Mouse (Mus musculus): ENCODE results near the gene Arhgap29.
A peak's percentile ranks its signal among the peaks of the same experiment; 100 is the strongest.

The Arhgap29 gene

GRCm38 (mm10) chr3:121952041-121952591, at the start of gene Arhgap29:
Gene Arhgap29 (plus strand): TSS chr3:121952541.
- no peak for DNase-seq (ENCODE audit: low spot score)

GRCm38 (mm10) chr3:121902729-121903128, 49.6 kb upstream of the Arhgap29 start:
- no peak for DNase-seq (ENCODE audit: low spot score)

GRCm38 (mm10) chr3:121903286-121903685, 49.1 kb upstream of the Arhgap29 start:
- no peak for DNase-seq (ENCODE audit: low spot score)

- DNase-seq (ENCODE audit: low spot score), result no peak
These were observed 48.6 kb upstream of the Arhgap29 start for GRCm38 (mm10) chr3:121903695-121904094.

- DNase-seq (ENCODE audit: low spot score), result no peak
These were observed 47.9 kb upstream of the Arhgap29 start for GRCm38 (mm10) chr3:121904476-121904875.

- no peak for DNase-seq (ENCODE audit: low spot score)
These were observed 45.7 kb upstream of the Arhgap29 start for GRCm38 (mm10) chr3:121906623-121907022.

- DNase-seq (ENCODE audit: low spot score), result no peak
These were observed 43.2 kb upstream of the Arhgap29 start for GRCm38 (mm10) chr3:121909155-121909554.

GRCm38 (mm10) chr3:121913476-121913875, 38.9 kb upstream of the Arhgap29 start:
- no peak for DNase-seq (ENCODE audit: low spot score)

GRCm38 (mm10) chr3:121914459-121915185, 37.7 kb upstream of the Arhgap29 start:
- peak; percentile 31 for DNase-seq (ENCODE audit: low spot score)

- no peak for DNase-seq (ENCODE audit: low spot score)
These were observed 37.1 kb upstream of the Arhgap29 start for GRCm38 (mm10) chr3:121915191-121915590.

- DNase-seq (ENCODE audit: low spot score), result no peak
These were observed 35.4 kb upstream of the Arhgap29 start for GRCm38 (mm10) chr3:121916802-121917532.

GRCm38 (mm10) chr3:121917658-121918057, 34.7 kb upstream of the Arhgap29 start:
- no peak for DNase-seq (ENCODE audit: low spot score)

- DNase-seq (ENCODE audit: low spot score), result no peak
These were observed 32.4 kb upstream of the Arhgap29 start for GRCm38 (mm10) chr3:121919961-121920360.

- no peak for DNase-seq (ENCODE audit: low spot score)
These were observed 31.6 kb upstream of the Arhgap29 start for GRCm38 (mm10) chr3:121920769-121921168.

GRCm38 (mm10) chr3:121924768-121925486, 27.4 kb upstream of the Arhgap29 start:
- DNase-seq (ENCODE audit: low spot score), result no peak

GRCm38 (mm10) chr3:121927601-121928000, 24.7 kb upstream of the Arhgap29 start:
- DNase-seq (ENCODE audit: low spot score), result no peak

- no peak for DNase-seq (ENCODE audit: low spot score)
These were observed 19.5 kb upstream of the Arhgap29 start for GRCm38 (mm10) chr3:121932815-121933214.

- no peak for DNase-seq (ENCODE audit: low spot score)
These were observed 16.1 kb upstream of the Arhgap29 start for GRCm38 (mm10) chr3:121936241-121936640.

GRCm38 (mm10) chr3:121937036-121937435, 15.3 kb upstream of the Arhgap29 start:
- no peak for DNase-seq (ENCODE audit: low spot score)

GRCm38 (mm10) chr3:121939658-121940057, 12.7 kb upstream of the Arhgap29 start:
- DNase-seq (ENCODE audit: low spot score), result no peak

- DNase-seq (ENCODE audit: low spot score), result no peak
These were observed 12.0 kb upstream of the Arhgap29 start for GRCm38 (mm10) chr3:121940094-121940889.
